Mouse (Mus musculus) right cerebral cortex, adult 18-20 months (tissue): ENCODE measurements around the gene Rnf150.

Experiments used
- DNase-seq: peaks from one replicate; pipeline ENCODE4 v3.0.0; 2022; ENCODE audit warnings: mixed read lengths

Gene Rnf150

DNA sequence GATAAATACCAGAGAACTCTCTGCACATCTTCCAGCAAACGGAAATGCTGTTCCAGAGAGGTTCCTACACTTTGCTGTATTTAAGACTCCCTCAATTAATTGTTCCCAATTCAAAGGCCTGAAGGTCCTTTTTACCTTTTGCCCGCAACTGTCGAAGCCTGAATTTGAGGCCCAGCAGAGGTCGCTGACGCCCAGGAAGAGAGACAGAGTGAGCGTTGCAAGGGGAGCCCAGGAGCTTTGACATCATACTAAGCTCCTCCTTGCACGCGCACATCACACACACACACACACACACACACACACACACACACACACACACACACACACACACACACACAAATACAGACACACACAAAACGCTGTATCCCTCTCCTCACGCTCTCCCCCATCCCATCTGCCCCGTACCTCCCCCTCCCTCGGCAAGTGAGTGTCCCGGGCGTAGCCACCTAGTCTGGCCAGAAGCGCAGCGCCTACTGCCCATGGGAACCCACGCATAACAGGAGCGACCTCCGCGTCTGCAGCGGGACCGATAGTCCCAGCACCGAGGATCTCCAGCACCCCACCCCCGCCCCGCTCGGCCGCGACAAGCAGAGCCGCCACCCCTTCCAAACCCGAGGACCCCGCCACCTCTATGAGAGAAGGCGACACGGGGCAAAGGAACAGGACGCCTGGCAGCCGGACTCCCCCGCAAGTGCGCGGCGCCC is at the start of gene Rnf150:
TSS of gene Rnf150 (plus strand) at position 316 of the 704 bp plus-strand sequence.
- DNase-seq: peak; percentile 84

DNA sequence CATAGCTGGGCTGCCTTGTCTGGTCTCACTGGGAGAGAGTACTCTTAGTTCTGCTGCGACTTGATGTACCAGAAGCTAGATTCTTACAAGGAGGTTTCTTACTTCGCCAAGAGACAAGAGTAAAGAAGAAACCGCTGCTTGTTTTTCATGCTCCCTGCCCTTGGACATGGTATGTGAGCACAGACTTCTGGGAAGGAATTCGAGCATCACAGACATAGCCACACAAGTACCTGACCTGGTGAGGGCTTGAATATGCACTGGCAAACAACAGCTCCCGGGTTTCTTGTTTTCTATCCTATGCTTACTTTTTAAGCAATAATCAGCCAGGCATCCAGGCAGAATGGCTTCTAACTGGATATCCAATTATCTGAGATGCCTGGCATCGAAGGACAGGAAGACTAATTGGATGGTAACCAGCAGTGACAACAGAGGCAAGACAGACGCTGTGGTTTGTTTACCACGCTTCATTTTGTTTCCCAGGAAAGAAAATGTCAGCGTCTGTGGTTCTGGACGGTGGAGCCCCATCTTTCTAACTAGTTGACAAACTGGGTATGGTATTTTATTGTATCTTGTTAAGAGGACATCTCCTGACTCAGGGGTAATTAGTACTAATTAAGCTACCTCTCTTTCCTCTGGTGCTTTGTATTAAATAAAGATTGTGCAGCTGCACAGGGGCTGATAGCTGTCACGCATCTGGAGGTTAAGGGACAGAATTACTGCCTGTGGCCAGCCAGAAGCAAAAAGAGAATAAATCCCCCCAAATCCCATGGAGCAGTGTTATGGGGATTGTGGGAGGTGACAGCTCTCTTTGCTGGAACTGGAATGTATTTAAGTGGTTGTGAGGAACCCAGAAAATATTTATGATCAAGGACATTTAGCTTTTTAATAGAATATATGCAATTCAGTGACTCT is 36.8 kb upstream of the Rnf150 start:
- DNase-seq: no peak

DNA sequence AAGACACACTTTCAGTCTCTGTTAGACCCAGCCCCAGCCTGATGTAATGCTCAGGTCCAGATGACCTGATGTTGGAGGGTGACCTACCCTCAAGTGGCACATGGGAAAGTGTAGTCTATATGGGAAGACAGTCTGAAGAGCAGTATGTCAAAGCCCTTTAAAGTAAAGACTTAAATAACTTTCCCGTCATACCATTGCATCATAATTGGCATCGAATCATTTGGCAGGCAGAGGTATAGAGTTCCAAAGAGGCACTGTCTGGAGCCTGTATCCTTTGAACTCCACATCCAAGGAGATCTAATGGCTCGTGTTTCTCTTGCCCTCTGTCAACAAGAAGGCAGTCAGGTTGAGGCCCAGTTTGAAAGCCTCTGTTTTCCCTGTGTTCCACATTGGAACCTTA is 22.7 kb upstream of the Rnf150 start:
- DNase-seq: no peak

DNA sequence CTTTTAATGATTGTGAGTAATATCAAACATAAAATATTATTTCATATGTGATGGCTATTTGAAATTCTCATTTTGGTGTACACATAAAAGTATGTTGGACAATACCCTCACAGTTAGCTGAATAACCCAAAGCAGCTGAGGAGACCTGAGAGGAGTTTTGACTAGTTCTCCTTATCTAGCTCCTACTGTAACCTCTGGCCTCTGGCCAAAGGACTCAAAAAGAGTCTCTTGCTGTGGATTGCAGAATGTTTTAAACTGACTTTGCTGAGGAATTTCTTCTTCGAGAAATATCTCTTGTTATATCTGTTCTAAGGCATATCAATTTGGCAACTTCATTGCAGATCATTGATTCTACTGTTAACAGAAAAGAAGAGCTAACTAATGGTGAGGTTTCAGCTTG is 22.2 kb upstream of the Rnf150 start:
- DNase-seq: no peak

DNA sequence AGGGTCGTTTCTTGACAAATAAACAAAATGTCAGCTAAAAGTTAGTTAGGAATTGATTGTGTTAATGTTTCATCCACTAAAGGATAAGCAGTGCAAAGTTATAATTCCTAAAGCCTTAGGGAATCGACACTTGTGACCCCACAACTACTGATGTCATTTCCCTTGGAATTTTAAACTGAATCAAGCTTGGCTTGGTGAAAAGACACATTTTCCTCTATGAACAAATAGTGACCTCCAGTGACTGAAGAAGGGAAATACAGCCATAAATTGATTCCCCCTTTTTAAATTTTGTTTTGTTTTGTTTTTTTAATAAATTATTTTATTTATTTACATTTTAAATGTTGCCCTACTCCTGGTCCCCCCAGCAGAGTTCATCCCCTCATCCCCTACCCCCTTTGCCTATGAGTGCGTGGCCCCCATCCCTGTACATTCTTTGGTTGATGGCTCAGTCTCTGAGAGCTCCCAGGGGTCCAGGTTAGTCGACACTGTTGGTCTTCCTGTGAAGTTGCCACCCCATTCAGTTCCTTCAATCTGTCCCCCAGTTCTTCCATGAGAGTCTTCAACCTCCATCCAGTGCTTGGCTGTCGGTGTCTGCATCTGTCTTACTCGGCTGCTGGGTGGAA is 21.5 kb upstream of the Rnf150 start:
- no peak for DNase-seq

DNA sequence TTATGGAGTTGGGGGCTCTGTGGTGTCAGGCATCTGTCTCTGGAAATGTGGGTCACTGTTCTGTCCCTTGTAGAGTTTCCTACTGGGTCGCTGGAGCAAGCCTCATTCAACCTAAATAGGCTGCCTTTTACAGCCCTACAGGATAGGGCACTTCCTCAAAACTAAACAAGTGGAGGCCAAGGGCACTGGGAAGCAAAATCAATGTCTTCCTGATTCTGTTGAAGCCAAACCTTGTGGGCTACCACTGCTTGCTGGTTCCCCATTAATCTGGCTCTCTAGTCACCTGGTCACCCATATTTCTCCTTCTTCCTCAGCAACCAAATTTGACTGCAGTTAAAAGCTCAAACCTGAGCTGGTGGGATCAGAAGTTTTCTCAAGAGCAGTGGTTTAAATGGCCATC is 19.5 kb upstream of the Rnf150 start:
- DNase-seq: no peak

DNA sequence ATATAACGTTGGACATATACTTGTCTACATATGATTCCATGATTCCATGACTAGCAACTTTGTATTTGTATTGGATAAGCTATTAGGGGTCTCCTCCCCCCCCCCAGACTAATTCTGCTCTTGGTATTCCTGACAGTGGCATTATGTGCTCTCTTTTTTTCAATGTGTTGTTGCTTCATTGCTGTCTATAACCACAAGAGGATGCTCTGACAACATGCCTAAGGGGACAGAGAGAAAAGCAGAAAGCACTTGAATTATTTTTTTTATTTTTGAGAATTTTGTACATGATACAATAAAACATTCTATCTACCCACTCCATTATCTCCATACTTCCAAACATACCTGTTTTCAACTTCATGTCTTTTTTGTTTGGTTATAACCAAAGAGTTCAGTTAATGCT is 18.7 kb upstream of the Rnf150 start:
- no peak for DNase-seq

DNA sequence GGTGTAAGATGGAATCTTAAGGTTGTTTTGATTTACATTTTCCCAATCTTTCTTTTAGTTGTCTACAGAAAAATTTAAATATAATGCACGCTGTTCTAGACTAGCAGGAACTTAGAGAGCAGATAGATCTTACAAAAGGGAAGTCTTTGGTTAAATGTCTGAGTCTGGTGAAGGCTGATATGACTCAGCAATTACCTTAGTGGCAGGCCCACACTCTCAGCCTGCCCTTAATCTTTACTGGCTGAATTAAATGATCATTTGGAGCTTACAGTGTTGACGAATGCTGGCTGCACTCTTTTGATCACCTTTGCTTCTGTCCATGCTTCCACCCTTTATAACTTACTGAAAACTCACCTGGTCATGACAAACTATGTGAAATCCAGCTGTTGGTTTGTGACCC is 17.1 kb upstream of the Rnf150 start:
- DNase-seq: no peak

DNA sequence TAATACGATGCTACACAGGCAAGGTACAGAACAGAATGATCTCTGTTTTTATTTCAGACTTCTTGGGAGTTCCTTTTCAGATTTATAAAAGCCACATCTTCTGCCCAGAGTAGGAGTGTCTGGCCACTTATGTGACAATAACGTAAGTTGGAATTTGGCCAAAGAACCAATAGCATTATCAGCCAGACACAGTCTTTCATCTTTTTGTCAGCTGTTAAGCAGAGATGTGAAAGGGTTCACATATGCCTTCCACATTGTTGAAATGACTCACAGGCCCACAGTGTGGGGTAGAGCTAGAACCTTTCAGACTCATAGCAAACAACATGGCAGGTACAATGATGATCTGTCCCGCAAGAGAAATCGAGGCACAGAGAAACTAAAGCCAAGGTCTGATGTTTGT is 16.4 kb upstream of the Rnf150 start:
- DNase-seq: no peak

DNA sequence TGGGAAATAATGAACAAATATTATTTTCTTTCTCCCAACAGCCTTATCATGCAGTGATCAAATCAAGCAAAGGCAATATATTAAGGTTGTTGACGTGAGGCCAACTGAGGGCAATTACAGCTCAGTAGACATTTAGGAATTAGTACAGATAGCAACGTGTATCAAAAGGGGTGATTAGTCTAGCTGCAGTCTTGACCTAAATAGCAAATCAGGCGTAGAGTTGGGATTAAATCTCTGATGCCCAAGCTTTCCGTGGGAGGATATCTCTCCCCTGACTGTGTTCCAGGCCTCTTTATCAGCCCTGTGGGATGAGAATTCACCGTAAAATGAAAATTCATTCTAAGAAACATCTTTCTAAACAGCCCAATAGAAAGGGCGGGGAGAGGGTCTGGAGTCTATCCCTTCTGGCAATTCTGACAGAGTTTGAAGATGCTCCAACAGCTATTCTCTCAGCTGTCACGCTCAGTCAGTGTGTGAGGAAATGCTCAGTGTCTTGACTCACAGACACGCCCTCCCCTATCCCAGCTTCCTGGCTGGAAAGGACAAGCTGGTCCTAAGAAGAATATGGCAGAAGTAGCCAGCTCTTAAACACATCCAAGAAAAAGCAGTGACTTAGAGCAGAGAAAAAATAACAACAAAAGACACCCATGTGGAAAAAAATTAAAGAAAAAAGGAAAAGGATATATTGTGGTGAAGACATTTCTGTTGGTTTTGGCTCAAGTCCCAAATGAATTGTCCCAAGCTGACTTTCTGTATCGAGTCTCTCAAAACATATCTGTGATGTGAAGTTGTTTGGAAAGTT is 4.4 kb upstream of the Rnf150 start:
- DNase-seq: no peak

DNA sequence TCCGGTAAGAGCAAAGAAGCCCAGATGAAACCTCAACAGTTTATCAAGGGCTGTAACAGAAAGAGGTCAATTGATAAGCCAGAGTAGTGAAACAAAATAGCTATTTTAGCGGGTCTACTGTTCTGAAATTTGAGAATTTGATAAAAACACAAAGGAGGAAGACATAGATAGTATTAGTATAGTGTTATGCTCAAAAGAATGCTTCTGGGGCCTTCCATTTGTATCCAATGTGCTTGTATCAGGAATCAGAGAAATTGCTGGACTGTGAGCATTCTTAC is 3.9 kb upstream of the Rnf150 start:
- DNase-seq: no peak

DNA sequence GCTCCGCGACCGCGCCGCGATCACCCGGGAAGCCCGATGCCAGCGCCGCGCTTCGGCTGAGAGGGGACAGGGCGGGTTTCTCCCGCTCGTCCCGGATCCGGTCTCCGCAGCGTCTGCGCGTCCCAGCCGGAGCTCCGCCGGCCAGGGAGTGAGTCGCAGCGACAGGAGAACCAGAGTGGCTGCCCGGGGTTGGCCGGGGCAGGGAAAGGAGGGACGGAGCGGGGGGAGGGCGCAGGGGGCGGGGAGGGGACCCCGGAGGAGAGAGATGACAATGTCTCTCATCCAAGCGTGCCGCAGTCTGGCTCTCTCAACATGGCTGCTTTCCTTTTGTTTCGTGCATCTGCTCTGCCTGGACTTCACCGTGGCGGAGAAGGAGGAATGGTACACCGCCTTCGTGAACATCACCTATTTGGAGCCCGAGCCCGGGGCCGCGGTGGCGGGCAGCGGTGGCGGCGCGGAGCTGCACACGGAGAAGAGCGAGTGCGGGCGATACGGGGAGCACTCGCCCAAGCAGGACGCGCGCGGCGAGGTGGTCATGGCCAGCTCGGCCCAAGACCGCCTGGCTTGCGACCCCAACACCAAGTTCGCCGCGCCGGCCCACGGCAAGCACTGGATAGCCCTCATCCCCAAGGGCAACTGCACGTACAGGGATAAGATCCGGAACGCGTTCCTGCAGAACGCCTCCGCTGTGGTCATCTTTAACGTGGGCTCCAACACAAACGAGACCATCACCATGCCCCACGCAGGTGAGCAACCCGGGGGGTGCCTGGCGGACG is 777 bp downstream of the Rnf150 start:
- peak; percentile 70 for DNase-seq

DNA sequence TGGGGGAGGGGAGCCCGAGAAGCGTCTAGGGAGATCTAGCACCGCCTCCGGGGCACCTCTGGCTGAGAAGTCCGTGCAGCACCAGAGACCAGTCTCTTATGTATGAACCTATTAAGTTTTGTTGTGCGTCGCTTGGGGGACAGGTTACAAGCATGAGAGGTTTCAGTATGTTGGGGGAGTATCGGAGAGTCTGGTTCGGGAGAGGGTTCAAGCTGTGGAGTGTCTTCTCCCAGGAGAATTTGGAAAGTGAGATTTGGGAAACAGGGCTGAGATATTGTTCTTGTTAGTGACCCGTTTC is 1.3 kb downstream of the Rnf150 start:
- peak; percentile 36 for DNase-seq

DNA sequence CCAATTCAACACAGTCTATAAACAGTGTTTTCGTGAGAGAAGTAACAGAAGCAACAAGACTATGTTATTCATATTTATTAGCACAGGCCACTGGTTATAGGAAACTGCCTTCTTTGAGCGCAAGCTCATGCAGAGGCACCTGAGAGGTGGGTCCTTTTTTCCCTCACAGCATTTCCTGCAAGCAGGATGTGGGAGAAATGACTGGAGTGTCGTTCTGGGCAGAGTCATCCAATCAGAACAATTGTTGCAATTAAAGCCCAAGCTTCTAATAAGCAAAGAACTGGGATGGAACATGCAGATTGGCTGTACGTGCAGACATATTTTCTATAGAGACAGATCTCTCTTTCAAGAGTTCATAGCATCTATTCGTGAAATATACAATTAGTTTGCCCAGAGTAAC is 2.1 kb downstream of the Rnf150 start:
- DNase-seq: peak; percentile 45

DNA sequence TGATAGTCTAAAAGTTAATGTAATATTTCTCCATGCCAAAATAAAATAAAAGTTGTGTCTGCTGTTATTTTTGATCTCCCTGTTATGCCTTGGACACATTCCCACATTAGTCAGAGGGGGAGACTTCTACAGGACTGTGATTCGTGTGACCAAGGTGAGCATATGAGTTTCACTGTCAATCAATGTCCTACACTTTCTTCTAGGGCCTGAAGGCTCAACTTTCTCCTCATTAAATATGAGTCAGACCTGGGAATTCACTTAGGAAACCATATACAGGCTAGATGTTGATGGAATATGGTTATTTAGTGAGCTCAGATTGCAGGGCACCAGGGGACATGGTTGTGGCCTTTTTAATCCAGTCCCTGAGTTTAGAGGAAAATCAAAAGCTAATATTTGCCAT is 3.1 kb downstream of the Rnf150 start:
- no peak for DNase-seq

DNA sequence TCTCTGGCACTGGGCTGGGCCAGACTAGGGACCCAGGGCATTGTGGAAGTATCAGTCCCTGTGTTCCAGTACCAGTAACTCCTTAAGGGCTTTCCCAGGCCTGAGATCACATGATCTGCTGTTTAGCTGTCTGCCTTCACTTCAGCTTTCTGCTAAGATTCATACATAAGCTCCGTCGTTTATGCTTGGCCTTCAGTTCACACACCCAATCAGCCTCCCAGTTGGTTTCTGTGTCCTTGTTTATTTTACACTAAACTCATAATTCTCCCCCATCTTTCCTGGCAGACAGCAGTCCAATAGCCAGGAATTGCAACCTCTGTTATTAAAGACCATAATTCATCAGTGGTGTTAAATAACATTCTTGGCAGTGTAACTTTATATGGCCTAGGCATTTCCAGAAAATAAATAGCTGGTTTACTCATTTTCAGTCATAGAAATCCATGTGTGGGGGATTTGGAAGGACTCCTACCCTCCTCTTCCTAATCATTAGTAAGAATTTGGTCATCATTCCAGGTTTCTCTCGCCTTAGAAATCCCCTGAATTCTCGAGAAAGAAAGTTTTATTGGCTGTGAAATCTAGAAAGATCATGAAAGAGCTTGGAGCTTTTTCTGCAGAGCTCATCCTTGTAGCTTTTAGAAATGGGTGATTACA is 7.8 kb downstream of the Rnf150 start:
- DNase-seq: no peak

DNA sequence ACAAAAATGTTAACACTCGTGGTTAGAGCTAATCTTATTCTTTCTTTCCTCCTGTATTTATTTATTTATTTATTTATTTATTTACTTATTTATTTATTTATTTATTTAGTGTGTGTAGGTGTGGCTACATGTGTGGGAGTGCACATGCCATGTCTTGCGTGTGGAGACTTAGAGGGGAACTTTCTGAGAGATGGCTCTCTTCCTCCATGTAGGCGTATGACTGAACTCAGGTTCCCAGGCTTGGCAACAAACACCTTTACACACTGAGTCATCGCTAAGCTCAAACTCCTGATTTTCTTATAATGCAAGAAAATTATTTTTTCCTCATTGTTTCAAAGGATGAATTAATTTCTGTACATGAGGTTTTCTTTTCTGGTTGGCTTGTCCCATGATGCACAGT is 8.8 kb downstream of the Rnf150 start:
- DNase-seq: no peak

DNA sequence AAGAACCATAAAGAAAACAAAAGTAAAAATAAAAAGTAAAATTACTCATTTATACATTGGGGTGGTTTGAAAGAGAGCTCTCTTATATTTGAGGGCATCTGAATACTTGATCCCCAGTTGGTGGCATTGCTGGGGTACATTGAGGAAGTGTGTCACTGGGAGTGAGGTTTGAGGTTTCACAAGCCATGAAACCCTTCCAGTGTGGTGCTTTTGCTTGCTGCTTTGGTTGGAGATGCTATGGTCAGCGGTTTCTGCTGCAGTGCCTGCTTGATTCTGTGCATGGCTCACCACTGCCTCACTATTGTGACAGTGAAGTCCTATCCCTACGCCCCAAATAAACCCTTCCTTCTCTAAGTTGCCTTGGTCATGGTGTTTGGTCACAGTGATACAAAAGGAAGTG is 10.9 kb downstream of the Rnf150 start:
- no peak for DNase-seq

DNA sequence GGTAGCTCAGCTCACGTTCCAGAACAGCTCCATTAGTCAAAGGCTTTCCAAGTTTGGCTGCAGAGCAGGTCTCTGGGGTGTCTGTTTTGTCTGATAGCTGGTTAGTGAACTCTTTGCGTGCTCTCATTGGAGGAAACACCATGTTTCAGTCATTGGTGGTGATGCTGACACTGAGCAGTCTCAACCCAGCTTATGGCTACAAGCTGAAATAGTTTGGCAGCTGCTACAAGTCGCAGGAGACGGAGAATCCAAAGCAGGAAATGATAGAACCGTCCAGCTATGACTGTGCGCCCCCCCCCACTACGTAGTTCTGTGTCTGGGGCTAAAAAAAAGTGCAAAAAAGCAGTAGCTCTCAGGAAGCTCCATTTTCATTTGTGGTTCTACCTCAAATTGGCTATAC is 12.0 kb downstream of the Rnf150 start:
- DNase-seq: no peak

DNA sequence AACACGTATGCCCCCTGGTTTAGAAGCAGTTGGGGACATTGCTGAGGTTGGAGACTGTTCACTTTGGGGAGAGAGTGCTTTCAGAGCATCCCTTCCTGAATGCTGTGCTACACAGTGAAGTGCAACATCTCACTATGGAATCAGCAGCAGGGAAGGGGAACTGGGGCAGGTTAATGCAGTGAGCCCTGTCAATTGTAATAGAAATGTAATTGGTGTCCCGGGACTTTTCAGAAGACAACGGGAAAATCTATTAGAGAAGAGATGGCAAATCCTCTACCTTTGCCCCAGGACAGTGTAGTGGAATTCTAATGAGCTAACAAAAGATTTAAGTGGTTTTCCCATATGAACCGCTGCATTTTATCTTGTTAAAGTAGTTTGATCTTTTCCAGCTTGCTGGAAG is 21.3 kb downstream of the Rnf150 start:
- no peak for DNase-seq

DNA sequence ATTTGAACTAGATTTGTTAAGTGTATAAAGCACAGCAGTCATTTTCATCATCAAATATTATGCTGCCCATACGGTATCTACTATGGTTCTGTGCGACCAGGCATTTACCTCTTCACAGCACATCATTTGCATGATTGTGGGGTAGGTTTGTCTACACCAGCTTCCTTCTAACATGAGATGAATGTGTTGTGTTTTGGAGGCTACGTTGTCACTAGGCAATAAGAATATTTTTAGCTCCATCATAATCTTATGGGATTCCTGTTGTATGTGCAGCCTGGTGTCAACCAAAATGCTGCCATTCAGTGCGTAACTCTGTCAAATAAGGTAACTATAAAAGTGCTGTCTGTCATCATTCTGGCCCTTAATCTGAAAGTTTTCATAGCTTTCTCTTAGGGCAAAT is 24.1 kb downstream of the Rnf150 start:
- no peak for DNase-seq

DNA sequence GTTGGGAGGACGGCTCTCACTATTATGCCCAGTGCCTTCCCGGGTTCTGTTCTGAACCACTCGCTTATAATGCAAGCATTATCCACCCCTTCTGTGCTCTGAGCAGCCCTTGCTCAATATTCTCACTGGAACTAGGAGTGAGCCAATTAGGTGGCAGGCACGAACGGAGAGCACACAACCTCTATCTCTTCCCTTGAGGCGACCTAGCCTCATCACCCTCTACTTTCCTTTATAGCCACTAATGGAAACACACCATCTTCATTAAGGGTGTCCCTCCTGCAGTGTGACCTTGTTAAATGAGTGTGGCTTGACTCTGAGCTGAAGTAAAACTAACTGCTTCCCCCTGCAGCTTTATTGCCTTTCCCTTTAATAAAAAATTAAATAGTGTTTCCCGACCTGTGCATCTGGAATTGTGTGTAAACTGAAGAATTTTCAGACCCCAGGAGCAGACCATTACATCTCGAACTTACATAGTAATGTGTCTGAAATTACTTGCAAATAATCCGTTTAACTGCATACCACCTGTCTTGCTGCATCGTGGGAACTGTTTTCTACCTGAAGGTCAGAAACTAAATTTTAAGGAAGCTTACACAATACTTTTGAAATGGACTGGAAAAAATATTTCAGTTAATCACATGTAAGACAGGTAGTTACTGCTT is 26.0 kb downstream of the Rnf150 start:
- no peak for DNase-seq
